Mouse (Mus musculus) CH12.LX (cell line): ENCODE data around the gene Eno4. TPM values are rescaled to one million over a fixed set of nuclear protein-coding genes. Genes with fewer than 3 reads are reported as not detected.
A peak's percentile ranks its signal among the peaks of the same experiment; 100 is the strongest.

Experiments
- DNase-seq: peaks from one replicate; pipeline ENCODE4 v3.0.0-alpha.2; 2013; ENCODE audit errors: extremely low read depth
- H3K27ac ChIP-seq: 2 replicates; pipeline ENCODE4 v1.5.1; 2012; ENCODE audit warnings: low read depth, mild to moderate bottlenecking, control low read depth, moderate library complexity; ENCODE audit not compliant: insufficient read depth
- H3K27me3 ChIP-seq: replicated peaks from 2 replicates; pipeline ENCODE3; 2012; ENCODE audit warnings: inconsistent platforms
- H3K36me3 ChIP-seq, 2 experiments: replicated peaks in 1 of 2; 2 replicates each; pipeline versions ENCODE3 to v1.6.1; 2012; ENCODE audit warnings: inconsistent platforms in 1 of 2, low read length in 1 of 2, mild to moderate bottlenecking in 1 of 2, mixed read lengths in 1 of 2, moderate library complexity in 1 of 2; ENCODE audit not compliant: control insufficient read depth in 1 of 2, insufficient read depth in 1 of 2
- H3K4me1 ChIP-seq, 2 experiments: 2 replicates each; pipeline ENCODE4 v1.6.1; 2012; ENCODE audit warnings: inconsistent platforms in 1 of 2, moderate library complexity in 1 of 2; ENCODE audit not compliant: insufficient read depth in 2 of 2, control insufficient read depth in 1 of 2
- H3K4me2 ChIP-seq: 2 replicates; pipeline ENCODE4 v1.6.1; 2012; ENCODE audit warnings: low read depth, mild to moderate bottlenecking, control low read depth; ENCODE audit not compliant: poor library complexity, insufficient read depth, severe bottlenecking
- H3K4me3 ChIP-seq, 3 experiments: fragments of 150-350 bp in 1 of 3; sonication (generic) in 1 of 3; replicated peaks in 1 of 3; 2 replicates each; pipeline versions ENCODE3 to v1.5.1; 2011 to 2012; ENCODE audit warnings: low read depth in 2 of 3, low read length in 2 of 3, mild to moderate bottlenecking in 2 of 3, moderate library complexity in 2 of 3, control low read depth in 1 of 3, improper control_type of control experiment in 1 of 3, inconsistent platforms in 1 of 3, mixed read lengths in 1 of 3; ENCODE audit not compliant: poor library complexity in 1 of 3
- H3K79me2 ChIP-seq: replicated peaks from 2 replicates; pipeline ENCODE4 v1.6.1; 2012; ENCODE audit warnings: mild to moderate bottlenecking, moderate library complexity; ENCODE audit not compliant: control insufficient read depth, poor library complexity, insufficient read depth, severe bottlenecking; ENCODE audit errors: extremely low read depth
- H3K9ac ChIP-seq: 2 replicates; pipeline ENCODE4 v1.6.1; 2012; ENCODE audit warnings: low read depth, mild to moderate bottlenecking, control low read depth, moderate library complexity; ENCODE audit not compliant: insufficient read depth
- H3K9me3 ChIP-seq: replicated peaks from 2 replicates; pipeline ENCODE3; 2012; ENCODE audit warnings: low read length, inconsistent platforms, mixed read lengths
- BHLHE40 ChIP-seq: IDR thresholded peaks from 2 replicates; pipeline ENCODE4 v1.6.1; 2011; ENCODE audit warnings: mild to moderate bottlenecking, low read depth, low read length, improper control_type of control experiment
- CHD1 ChIP-seq: IDR thresholded peaks from 2 replicates; pipeline ENCODE4 v1.6.1; 2012; ENCODE audit warnings: low read depth, low read length, improper control_type of control experiment, inconsistent platforms
- CHD2 ChIP-seq: IDR thresholded peaks from 2 replicates; pipeline ENCODE4 v1.6.1; 2011; ENCODE audit warnings: low read length, improper control_type of control experiment
- CTCF ChIP-seq, 2 experiments: IDR thresholded peaks in 1 of 2; conservative IDR thresholded peaks in 1 of 2; 2 replicates each; pipeline ENCODE4 v1.5.1; 2011 to 2012; ENCODE audit warnings: low read depth in 2 of 2, low read length in 2 of 2, improper control_type of control experiment in 1 of 2, inconsistent platforms in 1 of 2, mild to moderate bottlenecking in 1 of 2, moderate library complexity in 1 of 2
- E2F4 ChIP-seq: IDR thresholded peaks from 2 replicates; pipeline ENCODE4 v1.6.1; 2011; ENCODE audit warnings: low read depth, low read length, improper control_type of control experiment; ENCODE audit not compliant: insufficient replicate concordance
- ELF1 ChIP-seq: IDR thresholded peaks from 2 replicates; pipeline ENCODE4 v1.6.1; 2014; ENCODE audit warnings: low read depth, mild to moderate bottlenecking, inconsistent platforms, low read length, improper control_type of control experiment
- EP300 ChIP-seq: IDR thresholded peaks from 2 replicates; pipeline ENCODE4 v1.6.1; 2011; ENCODE audit warnings: low read length, improper control_type of control experiment
- HCFC1 ChIP-seq: IDR thresholded peaks from 2 replicates; pipeline ENCODE4 v1.6.1; 2012; ENCODE audit warnings: low read depth, mild to moderate bottlenecking, inconsistent platforms, low read length, improper control_type of control experiment
- IRF4 ChIP-seq: IDR thresholded peaks from 2 replicates; pipeline ENCODE4 v1.6.1; 2014; ENCODE audit warnings: low read depth, mild to moderate bottlenecking, inconsistent platforms, low read length, improper control_type of control experiment
- JUN ChIP-seq: IDR thresholded peaks from 2 replicates; pipeline ENCODE4 v1.6.1; 2011; ENCODE audit warnings: low read depth, mild to moderate bottlenecking, low read length, improper control_type of control experiment, moderate library complexity; ENCODE audit not compliant: insufficient read depth
- JUND ChIP-seq: conservative IDR thresholded peaks from 2 replicates; pipeline ENCODE4 v1.6.1; 2011; ENCODE audit warnings: low read depth, low read length, improper control_type of control experiment
- MAFK ChIP-seq: IDR thresholded peaks from 2 replicates; pipeline ENCODE4 v1.6.1; 2011; ENCODE audit warnings: low read length, improper control_type of control experiment; ENCODE audit not compliant: insufficient replicate concordance
- MAX ChIP-seq: IDR thresholded peaks from 2 replicates; pipeline ENCODE4 v1.6.1; 2011; ENCODE audit warnings: low read length, improper control_type of control experiment
- MYC ChIP-seq: IDR thresholded peaks from 2 replicates; pipeline ENCODE4 v1.6.1; 2011; ENCODE audit warnings: low read depth, mild to moderate bottlenecking, improper control_type of control experiment, low read length
- NELFE ChIP-seq: IDR thresholded peaks from 2 replicates; pipeline ENCODE4 v1.6.1; 2011; ENCODE audit warnings: low read depth, low read length, improper control_type of control experiment
- NRF1 ChIP-seq: IDR thresholded peaks from 2 replicates; pipeline ENCODE4 v1.6.1; 2014; ENCODE audit warnings: low read depth, mild to moderate bottlenecking, inconsistent platforms, low read length, improper control_type of control experiment, moderate library complexity
- POLR2A ChIP-seq: IDR thresholded peaks from 2 replicates; pipeline ENCODE4 v1.6.1; 2011; ENCODE audit warnings: low read depth, mild to moderate bottlenecking, improper control_type of control experiment, low read length
- SIN3A ChIP-seq: IDR thresholded peaks from 2 replicates; pipeline ENCODE4 v1.6.1; 2012; ENCODE audit warnings: low read length, improper control_type of control experiment, inconsistent platforms
- SMC3 ChIP-seq: IDR thresholded peaks from 2 replicates; pipeline ENCODE4 v1.6.1; 2011; ENCODE audit warnings: low read depth, low read length, improper control_type of control experiment
- TBP ChIP-seq: conservative IDR thresholded peaks from 2 replicates; pipeline ENCODE4 v1.6.1; 2011; ENCODE audit warnings: low read depth, low read length, improper control_type of control experiment
- TCF12 ChIP-seq: IDR thresholded peaks from 2 replicates; pipeline ENCODE4 v1.6.1; 2014; ENCODE audit warnings: low read depth, mild to moderate bottlenecking, inconsistent platforms, low read length, improper control_type of control experiment
- UBTF ChIP-seq: IDR thresholded peaks from 2 replicates; pipeline ENCODE4 v1.6.1; 2012; ENCODE audit warnings: low read depth, mild to moderate bottlenecking, inconsistent platforms, low read length, improper control_type of control experiment, moderate library complexity
- USF2 ChIP-seq: conservative IDR thresholded peaks from 2 replicates; pipeline ENCODE4 v1.6.1; 2011; ENCODE audit warnings: low read depth, low read length, improper control_type of control experiment
- ZC3H11A ChIP-seq: IDR thresholded peaks from 2 replicates; pipeline ENCODE4 v1.6.1; 2012; ENCODE audit warnings: low read depth, mild to moderate bottlenecking, inconsistent platforms, low read length, improper control_type of control experiment
- ZMIZ1 ChIP-seq: IDR thresholded peaks from 2 replicates; pipeline ENCODE4 v1.6.1; 2012; ENCODE audit warnings: low read depth, mild to moderate bottlenecking, inconsistent platforms, low read length, improper control_type of control experiment
- ZNF384 ChIP-seq: IDR thresholded peaks from 2 replicates; pipeline ENCODE4 v1.6.1; 2012; ENCODE audit warnings: low read depth, low read length, improper control_type of control experiment, inconsistent platforms
- dilution Hi-C: fragments of 300-500 bp; cut with MboI; formaldehyde crosslinking; loops from 2 replicates; pipeline ENCODE4 v1.14.3; 2020; ENCODE audit warnings: low sequenced_read_pairs; ENCODE audit not compliant: extremely low pct_unique_long_range_greater_than_20kb, extremely low pct_ligation_motif_present
- in situ Hi-C: fragments of 300-500 bp; cut with MboI; formaldehyde crosslinking; loops from 3 replicates; pipeline ENCODE4 v1.14.3; 2019; ENCODE audit warnings: low sequenced_read_pairs, low pct_ligation_motif_present, low pct_unique_long_range_greater_than_20kb, mixed read lengths
- polyA plus RNA-seq: library from polyadenylated mRNA; unstranded; fragments of >175 nt; gene quantifications from 2 replicates; pipeline ENCODE4 v1.2.1, GENCODE M21; 2012; ENCODE audit warnings: low read depth; ENCODE audit not compliant: insufficient read length
- total RNA-seq, 2 experiments: library from RNA; depleted of rRNA; stranded (reverse); fragments of 300-350 nt in 1 of 2; fragments of >200 nt in 1 of 2; gene quantifications; 2 replicates each; pipeline ENCODE4 v1.2.3; 2012 to 2014

Eno4 gene
- total and polyA plus RNA-seq, 3 experiments: 0.25 to 1.6 (median 1.2) TPM

GRCm38 (mm10) chr19:58906685-58907084, 36.5 kb upstream of the Eno4 start:
- no peak overlapping the region for H3K4me2 ChIP-seq
- H3K27ac ChIP-seq: no peak overlapping the region
- in situ Hi-C loops (loop anchor here (5.0 kb wide), 1 partner anchor 104 kb away; no protein-coding TSS in a partner anchor), dilution Hi-C loops (no loop called here)
- H3K27me3 ChIP-seq: no peaks in the 10 kb centered on the region
- no peak overlapping the region for H3K9ac ChIP-seq
- H3K4me3 ChIP-seq: no peak overlapping the region
- peak; percentile 20 for DNase-seq
- H3K79me2 ChIP-seq: no peaks in the 10 kb centered on the region
- no peak for TF ChIP-seq BHLHE40
- no peak for TF ChIP-seq ZNF384
- no peak for TF ChIP-seq CHD2
- 0 out of 2 replicates have a peak, but pooled peaks have one; percentile 6 for TF ChIP-seq SMC3
- TF ChIP-seq CTCF (conservative IDR thresholded peaks at IDR 0.05 in 1 of 2, IDR thresholded peaks at IDR 0.05 in 1 of 2; ENCODE audit: low read depth in 2 of 2, low read length in 2 of 2): peak in 1 of 2 experiments; percentile 38; a peak in 2 of 4 replicates
- no peak for TF ChIP-seq HCFC1
- peaks cover 3 to 43% of the 10 kb centered on the region in 2 experiments; a peak in 3 of 4 replicates for H3K4me1 ChIP-seq
- no peaks in the 10 kb centered on the region for H3K9me3 ChIP-seq
- H3K36me3 ChIP-seq: no peaks in the 10 kb centered on the region

GRCm38 (mm10) chr19:58908018-58908417, 35.2 kb upstream of the Eno4 start:
- Histone ChIP-seq H3K4me3 (no peak overlapping the region), H3K27me3 (no peaks in the 10 kb centered on the region), H3K36me3 (no peaks in the 10 kb centered on the region)
- TF ChIP-seq MYC (no peak), CHD2 (no peak), HCFC1 (peak; percentile 28; the same call in 1 of the 2 replicates), MAFK (no peak), UBTF (no peak), ZNF384 (peak; percentile 80), BHLHE40 (no peak), TCF12 (no peak), SIN3A (no peak), USF2 (no peak), ELF1 (peak; percentile 23; the same call in 1 of the 2 replicates)
- TF ChIP-seq, all 38 proteins: peak for 3
- Histone ChIP-seq H3K27ac (no peak overlapping the region), H3K9ac (no peak overlapping the region), H3K9me3 (no peaks in the 10 kb centered on the region), H3K4me1 (peaks cover 3 to 48% of the 10 kb centered on the region in 2 experiments; a peak in 3 of 4 replicates), H3K79me2 (no peaks in the 10 kb centered on the region), H3K4me2 (no peak overlapping the region)
- dilution Hi-C loops: no loop called here
- in situ Hi-C loops: loop anchor here (5.0 kb wide), 1 partner anchor 106 kb away; no protein-coding TSS in a partner anchor
- DNase-seq: peak; percentile 33

- Histone ChIP-seq H3K9me3 (no peaks in the 10 kb centered on the region), H3K79me2 (no peaks in the 10 kb centered on the region), H3K27me3 (no peaks in the 10 kb centered on the region), H3K9ac (peak overlapping the region; percentile 48), H3K4me1 (peaks cover 3 to 33% of the 10 kb centered on the region in 2 experiments; a peak in 3 of 4 replicates), H3K4me3 (peak overlapping the region; percentile 42 to 60 (median 45)), H3K4me2 (peak overlapping the region; percentile 48), H3K27ac (peak overlapping the region; percentile 48), H3K36me3 (no peaks in the 10 kb centered on the region)
- in situ Hi-C loops: loop anchor here (5.0 kb wide), 2 partner anchors 171 to 296 kb away; no protein-coding TSS in a partner anchor
- dilution Hi-C loops: no loop called here
- peak; percentile 79 for DNase-seq
- TF ChIP-seq BHLHE40 (no peak), UBTF (no peak), ZNF384 (no peak), EP300 (no peak), SMC3 (no peak), MAX (no peak), IRF4 (no peak), NELFE (no peak; the same call in 1 of the 2 replicates), NRF1 (no peak), TBP (peak; percentile 2; the same call in 1 of the 2 replicates), JUN (no peak), ZC3H11A (no peak), SIN3A (no peak), ZMIZ1 (no peak), JUND (no peak), CHD1 (no peak), POLR2A (peak; percentile 40; the same call in 1 of the 2 replicates), E2F4 (no peak)
Measured at GRCm38 (mm10) chr19:58910941-58911368, 32.3 kb upstream of the Eno4 start.
